Mouse (Mus musculus) liver, adult 2 months (tissue): ENCODE data around the gene Pigk.

Experiments used
- CTCF ChIP-seq: fragments of 200-500 bp; IDR thresholded peaks from 2 replicates; pipeline ENCODE4 v1.5.1; 2011; ENCODE audit warnings: low read depth, low read length, control low read depth
- POLR2A ChIP-seq: fragments of 200-500 bp; IDR thresholded peaks from 2 replicates; pipeline ENCODE4 v1.6.1; 2011; ENCODE audit warnings: low read length, control low read depth; ENCODE audit not compliant: insufficient read depth; ENCODE audit errors: extremely low read depth

- TF ChIP-seq CTCF = no peak
- no peak for TF ChIP-seq POLR2A
These were observed 62.5 kb downstream of the Pigk start for GRCm38 (mm10) chr3:152776363-152776762.
